Mouse (Mus musculus) heart, postnatal 36 days (tissue): Measurements from ENCODE around the gene Hcrtr1. TPM values are rescaled to one million over a fixed set of nuclear protein-coding genes. Genes with fewer than 3 reads are reported as not detected.

Source experiments
- DNase-seq, 2 experiments: peaks; one replicate each; pipeline ENCODE4 v3.0.0; 2021 to 2022
- intact Hi-C: fragments of 180-260 bp; cut with DNase I; formaldehyde crosslinking; loops from one replicate; pipeline ENCODE4 v1.15.1; 2025
- total RNA-seq, 2 experiments: library from RNA; stranded (reverse); gene quantifications; 2 replicates each; pipeline ENCODE4 v1.2.3; 2021

The Hcrtr1 gene
- total RNA-seq, 2 experiments from 2014 or later, result not detected

DNA sequence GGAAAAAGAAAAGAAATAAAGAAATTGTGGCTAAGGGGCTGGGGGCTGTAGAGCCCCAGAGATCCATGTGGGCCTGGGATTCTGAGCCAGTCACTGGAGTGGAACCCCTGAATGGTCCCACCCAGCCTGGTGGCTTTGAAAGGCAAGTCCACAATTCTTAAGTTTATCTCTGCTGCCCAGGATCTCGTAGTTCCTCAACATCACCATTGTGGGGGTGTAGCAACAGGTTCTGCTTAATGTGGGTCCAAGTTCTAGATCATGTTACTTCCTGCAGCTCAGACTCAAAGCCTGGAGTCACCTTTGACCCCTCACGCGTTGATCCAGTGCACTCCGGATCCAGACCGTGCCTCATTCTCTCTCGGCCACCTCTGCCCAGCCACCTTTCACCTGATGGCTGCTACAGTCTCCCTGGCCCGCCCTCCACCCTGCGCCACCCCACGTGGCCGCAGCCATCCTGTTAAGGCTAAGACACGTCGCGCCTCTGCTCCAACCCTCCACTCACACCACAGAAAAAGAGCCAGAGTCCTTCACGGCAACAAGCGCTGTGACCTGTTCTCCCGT is 30.3 kb upstream of the Hcrtr1 start:
- intact Hi-C loops, result no loop called here
- no peak for DNase-seq

DNA sequence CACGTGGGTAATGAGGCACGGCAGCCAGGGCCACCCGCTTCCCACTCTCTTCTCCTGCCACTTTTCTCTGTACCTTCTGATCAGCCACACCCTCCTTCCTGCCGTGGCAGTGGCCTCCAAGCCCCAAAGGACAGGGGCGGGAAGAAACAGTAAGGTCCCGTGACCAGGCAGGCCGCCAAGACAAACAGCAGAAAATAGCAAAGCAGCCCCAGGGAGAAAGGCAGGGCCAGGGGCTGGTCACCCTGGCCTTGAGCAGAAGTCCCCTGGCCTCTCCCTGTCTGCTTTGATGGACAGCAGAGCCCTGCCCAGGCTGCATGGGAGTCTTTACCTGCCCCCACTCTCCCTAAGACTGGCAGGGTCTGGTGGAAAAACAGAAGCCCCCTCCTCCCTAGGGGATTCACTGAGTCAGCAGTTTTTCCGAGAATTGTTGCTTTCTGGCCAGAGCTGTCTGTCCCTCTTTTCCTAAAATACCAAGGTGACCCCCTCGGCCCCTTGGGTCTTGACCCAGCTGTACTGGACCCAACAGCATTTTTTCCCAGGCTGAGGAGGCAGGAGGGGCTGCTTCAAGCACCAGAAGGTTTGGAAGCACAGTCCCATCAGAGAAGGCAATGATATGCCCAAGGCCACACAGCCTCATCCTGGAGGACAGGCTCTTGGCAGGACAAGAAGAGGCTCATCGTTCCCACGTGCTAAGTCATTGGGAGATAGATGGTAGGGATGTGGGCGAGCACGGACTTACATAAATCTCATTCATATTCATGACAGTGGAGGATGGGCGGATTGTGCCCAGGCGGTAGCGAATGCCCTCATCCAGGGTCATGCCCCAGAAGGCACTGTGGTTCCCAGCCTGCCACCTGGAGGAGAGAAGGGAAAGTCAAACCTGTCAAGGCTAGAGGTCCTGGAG is 29.4 kb upstream of the Hcrtr1 start:
- intact Hi-C loops, result no loop called here
- peak; percentile 89 to 90 for DNase-seq

GRCm38 (mm10) chr4:130167814-130168213 is 28.7 kb upstream of the Hcrtr1 start:
- no peak for DNase-seq
- intact Hi-C loops, result no loop called here

DNA sequence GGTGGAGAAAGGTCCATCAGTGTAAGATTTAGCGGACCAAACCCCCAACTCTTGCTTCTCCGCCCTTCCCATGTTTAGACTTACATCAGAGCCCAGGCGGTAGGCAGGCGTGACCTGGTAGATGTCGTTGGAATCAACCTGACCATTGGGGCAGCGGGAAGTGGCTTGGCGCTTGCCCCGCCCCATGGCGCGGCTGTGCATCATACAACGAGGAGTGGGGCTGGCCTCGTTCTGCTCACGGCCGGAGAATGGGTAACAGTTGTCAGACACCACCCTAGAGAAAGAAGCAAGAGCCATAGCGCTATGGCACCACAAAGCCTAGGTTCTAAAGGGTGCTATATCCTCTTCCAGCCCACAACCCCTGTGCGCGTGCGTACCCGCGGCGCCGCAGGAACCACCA is 28.2 kb upstream of the Hcrtr1 start:
- DNase-seq, result no peak
- intact Hi-C loops, result no loop called here

DNA sequence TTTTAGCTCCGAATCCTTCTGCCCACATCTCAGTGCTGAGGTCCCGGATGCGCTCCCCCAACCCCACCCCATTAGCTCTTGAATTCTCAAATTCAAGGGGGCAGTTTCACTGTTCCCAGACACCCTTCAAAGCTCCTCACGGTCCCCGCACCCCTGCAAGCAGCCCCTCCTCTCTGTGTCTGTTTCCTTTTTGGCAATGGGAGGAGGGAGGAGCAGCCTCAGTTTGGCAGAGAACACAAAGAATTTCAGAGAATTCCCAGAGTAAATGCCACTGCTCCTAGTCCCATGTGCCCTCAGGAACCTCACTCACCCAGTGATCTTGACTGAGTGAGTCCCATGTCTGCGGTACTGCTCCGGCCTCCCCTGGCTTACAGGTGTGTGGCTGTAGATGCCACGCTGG is 27.4 kb upstream of the Hcrtr1 start:
- DNase-seq, result no peak
- intact Hi-C loops, result no loop called here

- intact Hi-C loops, result no loop called here
- no peak for DNase-seq
These were observed 26.9 kb upstream of the Hcrtr1 start for GRCm38 (mm10) chr4:130166061-130166460.

GRCm38 (mm10) chr4:130164121-130164520 is 25.0 kb upstream of the Hcrtr1 start:
- no peak for DNase-seq
- intact Hi-C loops, result no loop called here

DNA sequence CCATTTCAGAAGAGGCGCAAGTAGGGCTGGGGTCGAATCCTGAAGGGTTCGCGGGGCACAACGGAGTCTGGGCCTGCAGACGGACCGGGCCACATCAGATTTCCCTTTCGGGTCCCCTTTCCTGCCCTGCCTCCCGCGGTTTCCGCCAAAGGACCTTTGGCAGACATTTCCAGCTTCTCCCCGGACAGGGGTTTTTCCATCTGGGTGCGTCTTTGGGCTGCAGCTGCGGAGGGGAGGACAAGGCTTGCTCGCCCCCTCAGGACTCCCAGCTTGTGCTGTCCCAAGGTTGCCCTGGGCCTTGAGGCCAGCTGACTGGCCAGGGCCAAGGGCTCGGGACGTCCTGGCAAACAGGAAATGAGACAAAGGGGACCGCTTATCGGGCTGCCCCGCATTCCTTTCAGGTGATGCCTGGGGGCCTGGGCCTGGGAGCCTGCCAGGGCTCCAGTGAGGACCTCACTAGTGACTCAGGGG is 24.3 kb upstream of the Hcrtr1 start:
- DNase-seq, result peak; percentile 57 to 70
- intact Hi-C loops, result loop anchor here (2.0 kb wide), 1 partner anchor 25 kb away; the partner anchor contains the start of gene Hcrtr1

DNA sequence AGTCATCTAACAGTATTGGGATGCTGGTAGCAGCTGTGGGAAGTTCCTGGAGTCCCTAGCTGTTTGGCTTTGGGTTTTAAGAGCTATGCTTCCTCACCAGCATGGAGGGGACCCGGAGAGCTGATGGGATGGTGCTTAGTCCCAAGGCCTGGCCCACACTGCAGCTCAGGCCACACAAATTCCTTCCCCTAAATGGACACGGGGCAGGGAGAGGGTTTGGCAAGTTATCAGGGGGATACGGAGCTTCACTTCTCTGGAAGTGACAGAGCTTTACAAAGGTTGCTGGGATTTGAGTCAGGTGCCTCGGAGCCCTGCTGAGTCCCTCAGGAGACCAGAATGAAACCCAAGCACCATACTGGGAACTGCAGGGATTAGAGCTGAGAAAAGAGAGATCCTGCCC is 22.2 kb upstream of the Hcrtr1 start:
- DNase-seq, result no peak
- intact Hi-C loops, result no loop called here

GRCm38 (mm10) chr4:130156812-130157371 is 17.7 kb upstream of the Hcrtr1 start:
- intact Hi-C loops, result no loop called here
- no peak for DNase-seq

DNA sequence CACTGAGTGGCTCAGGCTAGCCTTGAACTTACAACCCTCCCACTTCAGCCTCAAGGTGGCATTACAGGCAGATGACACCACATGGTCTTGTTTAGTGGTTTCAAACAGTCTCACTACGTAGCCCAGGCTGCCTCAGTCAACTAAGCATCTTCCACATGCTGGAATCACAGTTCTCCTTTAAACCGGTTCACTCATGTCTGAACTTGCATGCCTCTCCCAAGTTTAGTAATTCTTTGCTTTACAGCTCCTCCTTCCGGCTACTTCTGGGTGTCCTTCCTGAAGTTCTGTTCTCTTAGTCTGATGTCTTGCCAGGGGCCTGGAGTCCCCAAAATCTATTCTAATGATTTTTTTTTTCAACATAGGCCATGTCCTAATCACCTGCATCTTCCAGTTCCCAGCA is 15.1 kb upstream of the Hcrtr1 start:
- no peak for DNase-seq
- intact Hi-C loops, result no loop called here

GRCm38 (mm10) chr4:130148405-130148804 is 9.2 kb upstream of the Hcrtr1 start:
- intact Hi-C loops, result no loop called here
- no peak for DNase-seq

GRCm38 (mm10) chr4:130141786-130142185 is 2.6 kb upstream of the Hcrtr1 start:
- intact Hi-C loops, result no loop called here
- DNase-seq, result no peak

GRCm38 (mm10) chr4:130140992-130141402 is 1.8 kb upstream of the Hcrtr1 start:
- intact Hi-C loops, result no loop called here
- no peak for DNase-seq

DNA sequence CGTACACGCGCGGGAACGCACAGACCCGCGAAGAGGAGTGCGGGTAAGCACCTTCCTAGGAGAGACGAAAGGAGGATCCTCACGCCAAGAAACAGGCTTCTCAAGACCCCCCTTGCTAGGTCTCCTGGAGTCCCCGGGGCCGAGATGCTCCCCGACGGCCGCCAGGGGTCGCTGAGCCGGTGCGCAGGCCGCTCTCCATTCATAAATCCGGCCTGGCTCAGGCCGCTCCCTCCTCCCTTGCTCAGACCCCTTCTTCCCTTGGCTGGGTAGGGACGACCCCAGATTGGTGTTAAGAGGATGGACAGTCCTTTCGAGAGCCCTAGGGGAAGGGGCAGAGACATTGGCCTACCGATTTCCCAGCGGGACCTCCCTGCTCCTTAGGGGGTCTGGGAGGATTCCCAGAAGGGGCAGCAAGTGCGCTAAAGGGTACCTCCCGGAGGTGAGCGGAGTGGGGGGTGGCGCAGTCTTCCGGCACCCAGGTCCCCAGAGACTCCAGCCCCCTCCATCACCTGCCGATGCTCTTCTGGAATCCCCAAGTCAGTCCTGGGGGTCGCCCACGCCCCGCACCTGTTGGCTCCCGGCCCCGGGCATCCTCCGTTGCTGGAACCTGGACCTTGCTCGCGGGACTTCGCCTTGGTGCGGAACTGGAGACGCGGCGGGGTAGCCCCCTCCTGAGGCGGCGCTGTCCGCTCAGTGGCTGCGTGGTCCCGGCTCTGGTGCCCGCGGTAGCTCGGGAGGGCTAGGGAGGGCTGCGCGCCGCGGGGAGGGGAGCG is 532 bp downstream of the Hcrtr1 start:
- intact Hi-C loops, result loop anchor here (1.0 to 5.0 kb wide), 3 partner anchors 24 to 109 kb away; no protein-coding TSS in a partner anchor
- DNase-seq, result peak; percentile 80 to 84

DNA sequence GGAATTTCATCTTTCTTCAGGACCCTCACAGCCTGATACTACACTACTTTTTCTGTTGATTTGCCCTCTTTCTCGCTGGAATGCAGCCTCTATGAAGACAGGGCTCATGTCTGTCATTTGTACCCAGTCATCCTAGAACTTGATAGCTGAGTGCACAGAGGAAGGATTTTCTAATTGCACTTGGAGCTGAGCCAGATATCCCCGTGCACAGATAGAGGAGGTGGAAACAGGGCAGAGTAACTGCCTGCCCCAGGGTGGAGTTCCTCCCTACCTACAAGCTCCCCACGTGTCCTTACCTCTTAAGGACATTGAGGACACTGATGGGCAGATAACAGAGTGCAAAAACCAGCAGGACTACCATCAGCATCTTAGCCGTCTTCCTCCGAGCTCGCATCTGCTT is 5.8 kb downstream of the Hcrtr1 start:
- intact Hi-C loops, result no loop called here

GRCm38 (mm10) chr4:130131448-130132105 is 7.6 kb downstream of the Hcrtr1 start:
- intact Hi-C loops, result no loop called here
- DNase-seq, result no peak

More for the DNA sequence above, 5.8 kb downstream of the Hcrtr1 start:
- DNase-seq, result no peak

GRCm38 (mm10) chr4:130130641-130131350 is 8.4 kb downstream of the Hcrtr1 start:
- DNase-seq, result no peak

GRCm38 (mm10) chr4:130130082-130130481 is 9.1 kb downstream of the Hcrtr1 start:
- no peak for DNase-seq
- intact Hi-C loops, result no loop called here

More at GRCm38 (mm10) chr4:130130641-130131350, 8.4 kb downstream of the Hcrtr1 start:
- intact Hi-C loops, result no loop called here

GRCm38 (mm10) chr4:130128907-130129306 is 10.3 kb downstream of the Hcrtr1 start:
- intact Hi-C loops, result no loop called here
- no peak for DNase-seq
